Mouse (Mus musculus): ENCODE measurements around the gene Wdr12.
A peak's percentile ranks its signal among the peaks of the same experiment; 100 is the strongest.
"Not testable (repeated sequence)": the region's sequence is repeated elsewhere in the genome, so short reads cannot be mapped to it uniquely, and the experiment has no call there.

Gene Wdr12

GRCm38 (mm10) chr1:60098024-60098781 is at the start of gene Wdr12, which contains the start of gene Carf:
Wdr12 (minus strand) TSS chr1:60098645.
Carf (plus strand) TSS chr1:60098247.
- DNase-seq (ENCODE audit: low read depth): peak; percentile 93

- DNase-seq (ENCODE audit: low read depth): no peak
Observed at GRCm38 (mm10) chr1:60137346-60137745, 38.9 kb upstream of the Wdr12 start.

GRCm38 (mm10) chr1:60117721-60118455 is 19.4 kb upstream of the Wdr12 start:
- no peak for DNase-seq (ENCODE audit: low read depth)

DNA sequence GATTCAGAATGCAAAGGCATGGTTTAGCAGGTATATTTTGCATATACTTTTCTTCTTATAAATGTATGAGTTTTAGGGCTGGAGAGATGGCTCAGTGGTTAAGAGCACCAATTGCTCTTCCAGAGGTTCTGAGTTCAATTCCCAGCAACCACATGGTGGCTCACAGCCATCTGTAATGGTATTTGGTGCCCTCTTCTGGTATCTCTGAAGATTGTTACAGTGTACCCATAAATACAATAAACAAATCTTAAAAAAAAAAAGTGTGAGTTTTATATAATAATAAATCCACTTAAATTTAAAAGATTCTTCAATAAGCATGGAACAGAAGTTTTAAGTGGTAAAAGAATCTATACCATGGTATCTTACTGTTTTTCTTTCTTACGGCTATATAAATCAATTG is 6.1 kb upstream of the Wdr12 start:
- DNase-seq (ENCODE audit: low read depth): no peak

DNA sequence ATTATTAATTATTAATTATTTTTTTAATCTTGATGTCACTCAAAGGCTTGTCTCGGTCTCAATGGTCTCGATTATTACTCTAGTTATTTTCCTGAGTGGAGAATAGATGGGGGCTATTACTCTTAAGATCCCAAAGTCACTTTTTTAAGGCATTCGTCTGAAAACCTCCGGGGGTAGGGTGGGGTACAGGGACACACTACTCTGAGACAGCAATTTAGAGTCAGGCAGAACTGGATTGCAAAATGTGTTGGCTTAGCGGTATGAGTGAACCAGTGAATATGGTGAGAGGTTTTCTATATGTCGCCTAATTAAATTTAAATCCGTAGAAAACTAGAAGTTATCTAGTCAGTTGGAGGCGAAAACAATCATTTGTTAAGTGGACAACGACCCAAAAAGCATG is 394 bp upstream of the Wdr12 start:
- DNase-seq (ENCODE audit: low read depth): no peak

- DNase-seq (ENCODE audit: low read depth): peak; percentile 78
Observed at GRCm38 (mm10) chr1:60097277-60098023, 995 bp downstream of the Wdr12 start.

- peak; percentile 44 for DNase-seq (ENCODE audit: low read depth)
Observed at GRCm38 (mm10) chr1:60096572-60097276, 1.7 kb downstream of the Wdr12 start.

GRCm38 (mm10) chr1:60076411-60076810 is 22.0 kb downstream of the Wdr12 start:
- no peak for DNase-seq (ENCODE audit: low read depth)

DNA sequence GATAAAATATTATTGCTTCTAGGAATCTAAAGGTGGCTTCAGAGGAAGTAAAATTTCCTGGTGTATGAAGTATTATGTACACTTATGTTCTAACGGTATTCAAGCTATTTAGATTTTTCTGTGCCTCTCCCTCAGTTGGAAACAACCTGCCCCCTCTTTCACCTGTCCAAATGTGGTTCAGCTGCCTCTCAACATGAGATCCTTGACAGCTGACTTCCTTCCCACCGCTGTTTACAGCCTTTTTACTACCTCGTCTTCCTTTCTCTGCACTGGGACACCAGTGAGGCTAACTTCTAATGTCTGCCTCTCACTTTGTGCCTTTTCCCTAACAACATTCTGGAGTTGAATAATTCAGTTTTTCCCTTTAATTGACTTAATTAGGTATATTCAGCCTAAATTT is 22.9 kb downstream of the Wdr12 start:
- DNase-seq (ENCODE audit: low read depth): no peak

DNA sequence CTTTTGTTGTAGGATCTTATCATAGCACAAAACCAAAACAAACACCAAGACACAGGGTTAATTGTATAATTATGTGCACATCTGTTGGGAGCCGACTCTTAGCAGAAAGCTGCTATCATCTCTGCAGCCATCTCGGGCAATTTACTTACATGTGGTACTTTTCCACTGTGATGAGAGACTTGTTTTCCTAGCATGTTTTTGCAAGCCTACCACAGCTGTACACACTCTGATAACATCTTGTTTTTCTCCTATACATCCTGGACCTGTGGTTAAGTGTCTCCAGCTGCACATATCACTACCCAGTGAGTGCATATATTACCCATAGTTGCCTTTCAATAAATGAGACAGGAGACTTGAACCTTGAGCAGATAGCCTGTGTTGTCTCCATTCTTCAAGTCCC is 23.5 kb downstream of the Wdr12 start:
- DNase-seq (ENCODE audit: low read depth): no peak

DNA sequence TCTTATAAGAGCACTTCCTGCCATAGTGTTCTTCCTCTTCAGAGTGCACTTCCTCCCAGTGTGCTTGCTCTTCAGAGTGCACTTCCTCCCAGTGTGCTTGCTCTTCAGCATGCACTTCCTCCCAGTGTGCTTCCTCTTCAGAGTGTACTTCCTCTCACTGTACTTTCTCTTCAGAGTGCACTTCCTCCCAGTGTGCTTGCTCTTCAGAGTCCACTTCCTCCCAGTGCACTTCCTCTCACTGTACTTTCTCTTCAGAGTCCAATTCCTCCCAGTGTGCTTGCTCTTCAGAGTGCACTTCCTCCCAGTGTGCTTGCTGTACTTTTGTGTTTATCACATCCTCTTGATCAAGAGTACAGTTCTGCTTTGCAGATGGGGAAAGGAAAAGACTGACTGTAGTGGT is 27.7 kb downstream of the Wdr12 start:
- DNase-seq (ENCODE audit: low read depth): not testable (repeated sequence)

DNA sequence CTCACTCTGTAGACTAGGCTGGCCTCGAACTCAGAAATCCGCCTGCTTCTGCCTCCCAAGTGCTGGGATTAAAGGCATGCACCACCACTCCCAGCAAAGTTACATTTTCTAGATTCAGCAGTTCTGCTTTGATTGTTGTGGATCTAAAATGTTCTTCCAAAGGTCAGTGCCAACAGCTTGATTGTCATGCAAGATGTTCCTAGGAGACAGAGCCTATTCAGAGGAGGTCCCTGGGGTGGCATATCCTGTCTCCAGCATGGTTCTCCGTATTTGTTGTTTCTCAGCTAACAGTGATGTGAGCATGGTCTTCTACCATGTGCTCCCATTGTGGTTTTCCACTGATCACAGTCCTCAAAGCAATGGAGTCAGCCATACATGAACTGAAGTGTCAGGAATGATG is 42.1 kb downstream of the Wdr12 start:
- DNase-seq (ENCODE audit: low read depth): no peak

DNA sequence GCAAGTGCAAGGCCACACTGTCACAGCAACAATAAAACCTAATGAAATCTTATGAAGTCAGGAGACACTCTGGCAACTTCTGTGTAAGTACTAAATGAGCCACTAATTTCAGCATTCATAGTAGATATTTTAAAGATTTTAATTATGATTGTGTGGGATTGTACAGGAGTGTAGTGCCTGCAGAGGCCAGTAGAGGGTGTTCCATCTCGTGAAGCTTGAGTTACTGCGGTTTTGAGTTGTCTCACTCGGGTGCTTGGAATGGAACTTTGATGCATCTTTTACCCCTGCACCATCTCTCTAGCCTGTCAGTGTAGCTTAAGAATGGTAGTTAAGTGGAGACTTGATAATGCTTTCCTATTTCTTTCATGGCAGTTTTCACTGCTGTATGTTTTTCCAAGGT is 43.8 kb downstream of the Wdr12 start:
- no peak for DNase-seq (ENCODE audit: low read depth)

- DNase-seq (ENCODE audit: low read depth): not testable (repeated sequence)
Observed at GRCm38 (mm10) chr1:60047481-60047880, 51.0 kb downstream of the Wdr12 start.

DNA sequence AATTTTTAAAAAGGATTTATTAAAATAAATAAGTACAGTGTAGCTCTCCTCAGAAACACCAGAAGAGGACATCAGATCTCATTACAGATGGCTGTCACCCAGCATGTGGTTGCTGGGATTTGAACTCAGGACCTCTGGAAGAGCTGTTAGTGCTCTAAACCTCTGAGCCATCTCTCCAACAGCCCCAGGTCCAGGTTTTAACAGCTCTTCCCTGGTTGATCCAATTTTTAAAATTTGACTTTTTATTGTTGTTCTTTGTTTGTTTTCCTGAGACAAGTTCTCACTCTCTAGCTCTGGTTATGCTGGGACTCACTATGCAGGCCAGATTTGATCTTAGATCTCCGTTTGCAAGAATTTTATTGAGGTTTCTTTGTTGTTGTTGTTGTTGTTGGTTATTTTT is 53.9 kb downstream of the Wdr12 start:
- DNase-seq (ENCODE audit: low read depth): no peak

- DNase-seq (ENCODE audit: low read depth): peak; percentile 11
Observed at GRCm38 (mm10) chr1:60042796-60043469, 55.5 kb downstream of the Wdr12 start, which contains the start of gene Ica1l. Ica1l (minus strand) TSS chr1:60043184.

- no peak for DNase-seq (ENCODE audit: low read depth)
Observed at GRCm38 (mm10) chr1:60042398-60042795, 56.0 kb downstream of the Wdr12 start.

- no peak for DNase-seq (ENCODE audit: low read depth)
Observed at GRCm38 (mm10) chr1:60035044-60035443, 63.4 kb downstream of the Wdr12 start.
